Mouse (Mus musculus) hindbrain, embryonic 12.5 days (tissue): ENCODE measurements around the gene Zfp39. TPM values are rescaled to one million over a fixed set of nuclear protein-coding genes. Genes with fewer than 3 reads are reported as not detected.

Experiments used
- ATAC-seq: fragments of 200-750 bp; cut with Nextera tagmentation; 2 replicates; pipeline ENCODE4 v1.8.0; 2017; ENCODE audit warnings: moderate TSS enrichment; ENCODE audit not compliant: low FRiP score
- H3K27ac ChIP-seq: fragments of 300-500 bp; sonication (generic); 2 replicates; pipeline ENCODE4 v1.5.1; 2016; ENCODE audit warnings: mild to moderate bottlenecking
- H3K27me3 ChIP-seq: fragments of 300-500 bp; sonication (generic); 2 replicates; pipeline ENCODE4 v1.6.1; 2016; ENCODE audit warnings: mild to moderate bottlenecking
- H3K36me3 ChIP-seq: fragments of 300-500 bp; sonication (generic); 2 replicates; pipeline ENCODE4 v1.6.1; 2016; ENCODE audit warnings: mild to moderate bottlenecking
- H3K4me1 ChIP-seq: fragments of 300-500 bp; sonication (generic); 2 replicates; pipeline ENCODE4 v1.6.1; 2016
- H3K4me2 ChIP-seq: fragments of 300-500 bp; sonication (generic); replicated peaks from 2 replicates; pipeline ENCODE4 v1.6.1; 2016; ENCODE audit warnings: mild to moderate bottlenecking
- H3K4me3 ChIP-seq: fragments of 300-500 bp; sonication (generic); 2 replicates; pipeline ENCODE4 v1.5.1; 2016; ENCODE audit warnings: mild to moderate bottlenecking
- H3K9ac ChIP-seq: fragments of 300-500 bp; sonication (generic); 2 replicates; pipeline ENCODE4 v1.6.1; 2016; ENCODE audit warnings: mild to moderate bottlenecking, moderate library complexity
- H3K9me3 ChIP-seq: fragments of 300-500 bp; sonication (generic); replicated peaks from 2 replicates; pipeline ENCODE4 v1.6.1; 2016; ENCODE audit warnings: mild to moderate bottlenecking
- WGBS: fragments of 180-500 bp; shearing (Covaris S2); methylation state at CpG from one replicate; pipeline ENCODE4 v1.1.7; 2016; 5-methylcytosine and 5-hydroxymethylcytosine counted together
- polyA plus RNA-seq: library from polyadenylated mRNA; unstranded; fragments of >200 nt; fragmentation: Nextera tagmentation; extraction: Ambion mirVana; gene quantifications from 2 replicates; pipeline ENCODE4 v1.2.1, GENCODE M21; 2016

The Zfp39 gene
- polyA plus RNA-seq, 1 experiment from 2014 or later, result 4.9 TPM

DNA sequence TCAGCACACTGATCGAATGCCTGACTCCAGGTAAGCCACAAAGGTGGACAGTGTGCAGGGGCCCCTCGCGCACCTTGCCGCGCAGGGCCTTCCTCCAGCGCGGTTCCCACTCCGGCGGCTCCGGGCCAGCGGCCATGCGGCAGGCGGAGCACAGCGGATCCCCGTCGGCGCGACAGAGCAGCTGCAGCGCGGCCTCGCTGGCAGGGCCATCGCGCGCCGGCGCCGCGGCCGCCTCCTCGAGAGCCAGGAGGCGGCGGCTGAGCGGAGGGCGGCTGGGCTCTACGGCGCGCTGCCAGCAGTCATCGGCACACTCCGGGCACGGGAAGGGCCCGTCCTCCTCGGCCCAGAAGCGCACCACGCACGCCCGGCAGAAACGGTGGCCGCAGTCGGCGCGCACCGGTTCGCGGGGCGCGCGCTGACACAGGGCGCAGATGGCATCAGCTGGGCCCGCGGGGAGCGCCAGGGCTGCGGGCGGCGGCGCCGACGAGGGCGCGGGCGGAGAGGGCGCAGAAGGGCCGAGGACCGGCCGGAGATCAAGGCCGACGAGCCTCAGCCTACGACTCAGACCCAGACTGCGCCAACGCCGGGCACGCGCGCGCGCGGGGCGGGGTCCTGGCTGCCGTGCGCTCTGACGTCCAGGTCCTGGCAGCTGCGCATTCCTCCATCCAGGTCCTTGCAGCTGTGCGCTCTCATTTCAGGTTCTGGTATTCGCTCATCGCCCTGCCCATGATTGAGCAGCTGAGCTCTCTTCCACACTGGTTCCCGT lies 34.5 kb upstream of the Zfp39 start, which contains the start of gene Rnf187:
Gene Rnf187 (minus strand): TSS at position 595 of the 766 bp plus-strand sequence.
- ATAC-seq, result peak; percentile 97
- H3K4me1 ChIP-seq, result peaks cover 26% of the 10 kb centered on the region
- peak within 1 kb of the TSS; percentile 94 for H3K27ac ChIP-seq
- no peaks in the 10 kb centered on the region for H3K9me3 ChIP-seq
- WGBS, result under 1% methylated on average over 76 of the region's 95 CpGs
- peak within 1 kb of the TSS; percentile 100 for H3K9ac ChIP-seq
- peaks cover 26% of the 10 kb centered on the region for H3K36me3 ChIP-seq
- H3K4me3 ChIP-seq, result peak within 1 kb of the TSS; percentile 98
- peak within 1 kb of the TSS; percentile 81 for H3K4me2 ChIP-seq
- H3K27me3 ChIP-seq, result no peaks in the 10 kb centered on the region

DNA sequence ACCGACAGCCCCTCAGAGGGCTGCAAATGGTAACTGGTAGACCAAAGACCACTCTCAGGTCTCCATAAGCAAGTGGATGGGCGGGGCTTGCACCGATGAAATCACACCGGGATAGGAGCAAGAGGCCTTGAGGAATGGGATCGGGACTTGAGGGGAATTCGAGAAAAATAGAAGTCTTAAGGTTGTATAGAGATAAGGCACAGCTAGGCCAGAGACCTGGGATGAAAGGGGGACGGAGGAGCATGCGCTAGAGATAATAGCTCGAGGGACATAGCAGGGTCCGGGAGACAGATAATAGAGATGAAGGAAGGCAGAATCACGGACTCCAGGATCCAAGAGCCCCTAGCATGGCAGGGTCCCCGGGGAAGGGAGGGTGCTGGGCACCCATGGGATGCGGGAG lies 33.9 kb upstream of the Zfp39 start:
- Histone ChIP-seq H3K36me3 (peaks cover 32% of the 10 kb centered on the region), H3K27ac (peak overlapping the region; percentile 94), H3K4me2 (peak overlapping the region; percentile 81), H3K9me3 (no peaks in the 10 kb centered on the region), H3K4me1 (peaks cover 26% of the 10 kb centered on the region), H3K4me3 (peak overlapping the region; percentile 98), H3K9ac (peak overlapping the region; percentile 100), H3K27me3 (no peaks in the 10 kb centered on the region)
- under 1% methylated on average over 13 of the region's 13 CpGs for WGBS
- ATAC-seq, result peak; percentile 10; the same call in 1 of the 2 replicates

DNA sequence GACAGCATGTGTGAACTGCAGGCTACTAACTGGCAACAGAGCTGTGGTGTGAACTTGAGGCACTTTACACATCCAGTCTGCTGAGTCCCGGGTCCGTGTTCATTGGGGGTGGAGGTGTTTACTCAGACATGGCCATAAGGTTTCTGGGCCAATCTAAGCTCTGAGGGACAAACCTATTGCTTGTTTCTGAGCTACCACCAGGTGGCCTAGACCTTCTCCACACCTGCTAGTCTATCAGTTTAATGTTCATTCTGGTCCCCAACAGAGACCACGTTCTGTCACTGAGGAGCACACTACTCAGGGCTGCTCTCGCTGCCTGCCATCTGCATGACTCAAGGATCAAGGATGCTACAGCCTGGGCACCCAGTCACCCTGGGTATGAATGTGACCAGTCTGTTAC lies 27.6 kb upstream of the Zfp39 start:
- no peak overlapping the region for H3K4me3 ChIP-seq
- peaks cover 50% of the 10 kb centered on the region for H3K36me3 ChIP-seq
- no peak for ATAC-seq
- peaks cover 13% of the 10 kb centered on the region for H3K4me1 ChIP-seq
- WGBS, result 94% methylated on average over 4 of the region's 4 CpGs
- no peaks in the 10 kb centered on the region for H3K27me3 ChIP-seq
- H3K27ac ChIP-seq, result no peak overlapping the region
- no peak overlapping the region for H3K9ac ChIP-seq
- no peak overlapping the region for H3K4me2 ChIP-seq
- no peaks in the 10 kb centered on the region for H3K9me3 ChIP-seq

DNA sequence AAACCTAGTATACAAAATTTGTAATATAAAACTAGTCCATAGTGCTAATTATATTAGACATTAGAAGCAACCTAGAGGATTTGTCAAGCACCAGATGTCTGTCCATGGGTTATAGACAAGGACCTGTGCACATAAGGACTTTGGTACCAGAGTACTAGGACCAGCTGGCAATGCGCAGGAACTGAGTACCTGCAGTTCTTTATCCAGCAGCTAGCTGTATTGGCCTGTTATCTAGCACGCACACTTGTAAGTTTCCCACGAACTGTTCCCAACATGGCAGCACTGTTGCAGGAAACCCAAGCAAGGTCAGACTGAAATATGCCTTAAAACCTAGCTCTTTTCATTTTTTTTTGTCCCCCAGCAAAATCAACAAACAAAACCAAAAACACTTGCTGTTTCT lies 26.2 kb upstream of the Zfp39 start:
- Histone ChIP-seq H3K36me3 (peaks cover 39% of the 10 kb centered on the region), H3K9ac (no peak overlapping the region), H3K27me3 (no peaks in the 10 kb centered on the region), H3K4me2 (no peak overlapping the region), H3K27ac (no peak overlapping the region), H3K4me3 (no peak overlapping the region), H3K4me1 (0 out of 2 replicates have a peak, but pooled peaks cover 5% of the 10 kb centered on the region), H3K9me3 (no peaks in the 10 kb centered on the region)
- 87% methylated on average over 3 of the region's 3 CpGs for WGBS
- no peak for ATAC-seq

DNA sequence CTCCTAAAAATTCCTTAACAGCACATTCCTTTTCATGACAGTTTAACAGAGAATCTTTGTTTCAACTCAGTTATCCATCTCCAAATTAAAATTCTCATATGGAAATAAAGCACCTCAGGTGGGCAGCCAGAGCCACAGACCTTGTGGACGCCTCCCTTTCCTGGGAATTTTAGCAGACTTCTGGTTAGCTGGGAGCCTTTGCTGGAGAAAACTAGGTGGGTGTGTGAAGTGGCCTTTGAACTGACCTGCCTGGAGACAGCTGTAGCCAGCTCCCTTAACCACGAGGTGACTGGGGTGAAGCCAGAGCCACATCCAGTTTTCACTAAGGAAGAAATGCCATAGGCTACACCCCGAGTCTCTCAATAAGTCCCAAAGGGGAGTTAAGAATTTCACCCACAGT lies 25.6 kb upstream of the Zfp39 start:
- WGBS, result 58% methylated on average over 3 of the region's 3 CpGs
- H3K36me3 ChIP-seq, result peaks cover 39% of the 10 kb centered on the region
- H3K4me3 ChIP-seq, result no peak overlapping the region
- no peak for ATAC-seq
- no peak overlapping the region for H3K4me2 ChIP-seq
- H3K4me1 ChIP-seq, result 0 out of 2 replicates have a peak, but pooled peaks cover 5% of the 10 kb centered on the region
- H3K9ac ChIP-seq, result no peak overlapping the region
- H3K27ac ChIP-seq, result no peak overlapping the region
- no peaks in the 10 kb centered on the region for H3K9me3 ChIP-seq
- H3K27me3 ChIP-seq, result no peaks in the 10 kb centered on the region

DNA sequence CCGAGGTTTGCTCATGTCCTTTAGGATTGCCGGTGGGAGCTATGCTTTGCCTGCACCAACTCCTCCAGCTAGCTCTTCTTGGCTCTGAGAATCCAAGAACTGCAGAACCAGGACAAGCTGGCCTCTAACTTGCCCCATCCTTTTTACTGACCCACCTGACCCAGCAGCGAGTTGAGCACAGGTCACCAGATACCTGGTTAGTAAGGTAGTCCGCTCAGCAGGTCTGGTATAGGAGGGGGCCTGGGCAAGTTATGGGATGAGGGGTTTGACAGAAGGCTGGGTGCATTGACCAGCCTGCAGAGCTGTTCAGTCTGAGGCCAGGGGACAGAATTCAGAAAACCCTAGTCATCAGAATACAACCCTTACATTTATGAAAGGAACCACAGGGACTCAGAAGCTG lies 25.0 kb upstream of the Zfp39 start:
- 79% methylated on average over 4 of the region's 4 CpGs for WGBS
- H3K4me1 ChIP-seq, result 0 out of 2 replicates have a peak, but pooled peaks cover 5% of the 10 kb centered on the region
- H3K4me2 ChIP-seq, result no peak overlapping the region
- no peak overlapping the region for H3K27ac ChIP-seq
- H3K9ac ChIP-seq, result no peak overlapping the region
- no peaks in the 10 kb centered on the region for H3K27me3 ChIP-seq
- peaks cover 34% of the 10 kb centered on the region for H3K36me3 ChIP-seq
- ATAC-seq, result no peak
- no peaks in the 10 kb centered on the region for H3K9me3 ChIP-seq
- H3K4me3 ChIP-seq, result no peak overlapping the region

DNA sequence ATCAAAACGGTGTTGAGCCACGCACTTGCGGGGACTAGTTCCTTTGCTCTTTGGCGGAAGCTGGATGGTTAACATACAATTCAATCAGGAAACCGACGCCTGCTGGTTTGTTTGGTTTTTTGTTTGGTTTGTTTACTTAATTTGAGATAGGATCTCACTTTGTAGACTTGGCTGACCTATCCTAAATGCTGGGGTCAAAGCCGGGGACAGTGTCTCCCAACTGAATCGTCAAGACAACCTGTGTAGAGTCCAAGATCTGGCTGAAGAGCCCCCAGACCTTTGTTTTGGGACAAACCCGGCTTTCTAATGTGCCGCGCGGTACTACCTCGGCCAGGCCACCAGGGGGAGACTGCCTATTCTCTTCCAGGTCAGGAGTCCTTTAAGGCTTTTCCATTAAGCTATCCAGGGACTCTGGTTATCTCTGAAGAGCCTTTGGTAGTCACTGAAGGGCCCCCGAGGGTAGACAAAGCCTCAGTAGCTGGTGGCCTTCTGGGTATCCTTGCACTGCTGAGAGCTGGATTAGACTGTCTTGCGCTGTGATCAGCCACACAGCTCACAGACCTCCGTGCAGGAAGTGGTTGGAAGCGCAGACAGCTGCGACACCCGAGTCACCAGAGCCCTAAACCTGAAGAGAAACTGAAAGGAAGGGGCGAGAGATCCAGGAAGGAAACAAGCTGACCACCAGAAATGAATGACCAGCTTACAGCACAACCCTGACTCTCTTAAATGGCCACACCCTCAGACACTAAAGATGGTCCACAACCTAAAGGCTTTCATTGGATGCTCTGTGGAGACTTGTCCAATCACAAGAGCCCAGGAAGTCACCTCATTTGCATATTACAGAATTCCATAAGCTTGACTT lies 24.0 kb upstream of the Zfp39 start:
- H3K9ac ChIP-seq, result no peak overlapping the region
- no peaks in the 10 kb centered on the region for H3K9me3 ChIP-seq
- H3K27ac ChIP-seq, result no peak overlapping the region
- H3K27me3 ChIP-seq, result no peaks in the 10 kb centered on the region
- H3K4me2 ChIP-seq, result peak overlapping the region; percentile 33
- peak; percentile 65 for ATAC-seq
- WGBS, result 39% methylated on average over 20 of the region's 20 CpGs
- H3K36me3 ChIP-seq, result peaks cover 23% of the 10 kb centered on the region
- H3K4me3 ChIP-seq, result 0 out of 2 replicates have a peak overlapping the region, but pooled peaks have one; percentile 2
- H3K4me1 ChIP-seq, result 0 out of 2 replicates have a peak, but pooled peaks cover 5% of the 10 kb centered on the region

DNA sequence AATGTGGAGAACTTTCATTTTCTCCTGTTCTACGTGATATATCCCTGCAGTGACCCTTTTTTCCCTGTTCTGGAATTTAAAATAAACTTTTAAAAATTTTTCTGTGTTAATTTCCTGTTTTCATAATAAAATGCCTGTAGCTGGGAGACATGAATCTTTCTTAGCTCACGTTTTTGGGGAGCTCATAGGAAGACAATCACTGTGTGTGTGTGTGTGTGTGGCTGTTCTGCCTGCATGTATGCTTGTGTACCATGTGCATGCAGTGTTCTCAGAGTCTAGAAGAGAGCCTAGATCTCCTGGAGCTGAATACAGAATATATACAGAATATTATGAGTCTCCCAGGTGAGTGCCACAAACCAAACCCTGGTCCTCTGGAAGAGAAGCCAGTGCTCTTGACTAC lies 23.0 kb upstream of the Zfp39 start:
- peaks cover 14% of the 10 kb centered on the region for H3K36me3 ChIP-seq
- no peak overlapping the region for H3K4me3 ChIP-seq
- no peak overlapping the region for H3K9ac ChIP-seq
- no peak overlapping the region for H3K4me2 ChIP-seq
- H3K27ac ChIP-seq, result no peak overlapping the region
- WGBS, result 79% methylated on average over 2 of the region's 2 CpGs
- ATAC-seq, result no peak
- no peaks in the 10 kb centered on the region for H3K27me3 ChIP-seq
- 0 out of 2 replicates have a peak, but pooled peaks cover 5% of the 10 kb centered on the region for H3K4me1 ChIP-seq
- H3K9me3 ChIP-seq, result no peaks in the 10 kb centered on the region

DNA sequence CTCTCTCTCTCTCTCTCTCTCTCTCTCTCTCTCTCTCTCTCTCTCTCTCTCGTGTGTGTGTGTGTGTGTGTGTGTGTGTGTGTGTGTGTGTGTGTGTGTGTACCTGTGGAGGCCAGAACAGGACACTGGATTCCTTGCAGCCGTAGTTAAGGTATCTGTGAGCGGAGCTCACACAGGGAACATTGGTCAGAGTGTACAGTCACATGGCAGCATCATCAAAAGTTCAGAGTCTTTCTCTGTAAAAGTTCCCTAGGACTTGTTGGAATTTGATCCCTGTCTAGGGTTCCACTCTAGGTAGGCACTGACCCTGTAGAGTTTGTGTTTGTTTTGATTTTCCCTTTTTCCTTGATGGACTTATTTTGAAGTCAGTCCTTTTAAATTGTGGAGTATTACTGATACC lies 22.6 kb upstream of the Zfp39 start:
- ATAC-seq, result no peak
- H3K4me1 ChIP-seq, result 0 out of 2 replicates have a peak, but pooled peaks cover 5% of the 10 kb centered on the region
- H3K4me2 ChIP-seq, result no peak overlapping the region
- H3K36me3 ChIP-seq, result peaks cover 10% of the 10 kb centered on the region
- H3K27ac ChIP-seq, result no peak overlapping the region
- H3K9ac ChIP-seq, result no peak overlapping the region
- WGBS, result 92% methylated on average over 2 of the region's 3 CpGs
- H3K27me3 ChIP-seq, result no peaks in the 10 kb centered on the region
- no peak overlapping the region for H3K4me3 ChIP-seq
- no peaks in the 10 kb centered on the region for H3K9me3 ChIP-seq

DNA sequence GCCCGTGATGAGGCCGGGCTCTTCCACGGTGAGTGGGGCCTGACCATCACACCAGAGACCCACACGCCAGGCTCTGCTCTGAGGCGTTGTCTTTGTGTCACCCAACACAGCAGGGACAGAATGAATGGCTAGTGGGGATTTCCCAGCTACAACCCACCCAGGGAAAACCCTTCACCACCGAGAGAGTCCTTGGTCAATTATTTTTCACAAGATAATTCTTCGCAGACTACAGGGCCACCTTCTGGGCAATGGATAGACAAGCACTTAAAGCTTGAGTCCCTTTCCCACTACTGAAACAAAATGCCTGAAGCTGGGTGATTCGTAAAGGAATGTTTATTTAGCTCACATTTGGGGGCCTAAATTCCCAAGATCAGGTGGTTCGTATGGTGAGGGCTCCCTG lies 18.4 kb upstream of the Zfp39 start:
- H3K9ac ChIP-seq, result no peak overlapping the region
- no peak overlapping the region for H3K4me2 ChIP-seq
- H3K4me3 ChIP-seq, result no peak overlapping the region
- no peaks in the 10 kb centered on the region for H3K4me1 ChIP-seq
- no peak overlapping the region for H3K27ac ChIP-seq
- H3K36me3 ChIP-seq, result no peaks in the 10 kb centered on the region
- no peaks in the 10 kb centered on the region for H3K27me3 ChIP-seq
- H3K9me3 ChIP-seq, result no peaks in the 10 kb centered on the region
- no peak for ATAC-seq
- WGBS, result 81% methylated on average over 9 of the region's 9 CpGs

DNA sequence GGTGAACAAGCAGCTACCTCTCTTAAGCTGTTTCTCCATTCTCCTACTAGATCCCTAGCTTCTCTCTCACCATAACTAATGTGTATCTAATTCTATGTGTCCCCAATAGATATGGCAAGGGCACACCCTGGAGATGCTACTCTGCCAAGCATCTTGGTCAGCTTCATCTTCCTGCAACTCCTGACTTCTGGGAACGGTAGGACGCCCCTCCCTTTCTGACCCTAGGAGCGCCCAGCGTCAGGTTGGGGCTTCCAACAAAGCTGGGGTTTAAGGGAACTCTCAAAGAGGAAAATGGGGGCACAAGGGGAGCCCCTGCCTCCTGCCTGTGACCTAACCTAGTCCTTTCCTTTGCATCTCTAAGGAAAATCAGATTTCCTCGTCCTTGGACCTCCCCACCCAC lies 14.7 kb upstream of the Zfp39 start:
- no peaks in the 10 kb centered on the region for H3K9me3 ChIP-seq
- H3K4me2 ChIP-seq, result no peak overlapping the region
- no peak overlapping the region for H3K27ac ChIP-seq
- no peaks in the 10 kb centered on the region for H3K36me3 ChIP-seq
- no peak overlapping the region for H3K4me3 ChIP-seq
- no peak for ATAC-seq
- no peak overlapping the region for H3K9ac ChIP-seq
- H3K4me1 ChIP-seq, result peaks cover 4% of the 10 kb centered on the region; the same call in 1 of the 2 replicates
- 79% methylated on average over 5 of the region's 5 CpGs for WGBS
- H3K27me3 ChIP-seq, result no peaks in the 10 kb centered on the region

DNA sequence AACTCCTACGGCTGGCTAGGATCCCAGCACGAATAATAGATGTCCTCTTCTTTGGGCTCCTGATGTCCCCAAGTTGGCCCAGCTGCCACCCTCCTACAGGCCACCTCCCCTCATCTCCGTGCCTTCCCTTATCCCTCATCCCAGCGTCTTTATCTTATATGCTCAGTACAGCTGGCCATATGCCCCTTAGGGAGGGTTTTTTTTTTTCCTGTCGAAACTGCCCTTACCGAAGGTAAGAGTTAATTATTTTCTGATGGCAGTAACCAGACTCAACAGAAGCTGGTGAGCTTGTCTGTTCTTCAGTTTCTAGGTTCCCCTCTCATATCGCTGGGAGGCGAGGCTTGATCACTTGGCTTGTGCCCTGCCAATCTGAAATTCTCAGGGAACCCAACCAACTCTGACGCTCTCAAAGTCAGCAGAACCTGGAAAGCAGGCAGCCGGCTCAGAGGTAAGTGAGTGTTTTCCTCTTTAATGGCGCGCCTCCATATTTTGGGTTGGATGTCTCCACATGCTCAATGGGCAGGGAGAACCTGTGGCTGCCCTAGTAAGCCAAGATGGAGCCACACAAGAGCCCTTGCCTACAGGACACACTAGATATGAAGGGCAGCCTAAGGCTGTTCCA lies 13.8 kb upstream of the Zfp39 start, which contains the start of gene Btnl10:
Gene Btnl10 (plus strand): TSS at position 164 of the 622 bp plus-strand sequence.
- Histone ChIP-seq H3K4me3 (no peak within 1 kb of the TSS), H3K4me2 (no peak within 1 kb of the TSS), H3K27ac (no peak within 1 kb of the TSS), H3K9me3 (no peaks in the 10 kb centered on the region), H3K36me3 (no peaks in the 10 kb centered on the region), H3K4me1 (peaks cover 4% of the 10 kb centered on the region; the same call in 1 of the 2 replicates), H3K9ac (no peak within 1 kb of the TSS), H3K27me3 (no peaks in the 10 kb centered on the region)
- 88% methylated on average over 12 of the region's 12 CpGs for WGBS
- no peak for ATAC-seq
